In genomic region chr14:55029034-55029698, GRCm38 (mm10) we compare ENCODE assay signal across 9 mouse cellular contexts. TPM values are rescaled to one million over a fixed set of nuclear protein-coding genes. Genes with fewer than 3 reads are reported as not detected.
DNase-seq lines count a peak whose midpoint lies in the region; ATAC-seq and TF ChIP-seq lines count a peak whose summit lies in the region.
"Had no signal": no experiment of that assay in that cellular context is flagged by ENCODE, and none has a peak within 500 bp of the region (broad histone marks: within the 10 kb centered on the region; RNA-seq: fewer than 3 reads in every experiment).

No protein-coding gene starts in this region.

- H3K9ac ChIP-seq in heart, postnatal 0 days (replicated peaks; ENCODE audit: low read depth, low read length): no peak overlapping the region
- H3K9ac ChIP-seq in embryonic facial prominence, embryonic 11.5 days (replicated peaks; ENCODE audit: low read length): 0 out of 2 replicates have a peak overlapping the region, but pooled peaks have one; percentile 18
- H3K9ac ChIP-seq in limb, embryonic 13.5 days: no peak overlapping the region
- H3K9ac ChIP-seq in neural tube, embryonic 15.5 days (replicated peaks): no peak overlapping the region; the same call in 1 of the 2 replicates

- no peak overlapping the region for H3K27ac ChIP-seq in heart, postnatal 0 days (ENCODE audit: low read depth)
- no peak overlapping the region; the same call in 1 of the 2 replicates for H3K27ac ChIP-seq in embryonic facial prominence, embryonic 11.5 days (replicated peaks; ENCODE audit: low read depth, low read length)
- no peak overlapping the region for H3K27ac ChIP-seq in limb, embryonic 13.5 days
- peak overlapping the region; percentile 89 for H3K27ac ChIP-seq in neural tube, embryonic 15.5 days (replicated peaks)

- intact Hi-C loops in heart, postnatal 36 days (cut with DNase I): no loop called here

- peaks cover 14% of the 10 kb centered on the region for H3K36me3 ChIP-seq in heart, postnatal 0 days (replicated peaks; ENCODE audit: control insufficient read depth, insufficient read depth, low read length)
- no peaks in the 10 kb centered on the region; the same call in none of the 2 replicates for H3K36me3 ChIP-seq in embryonic facial prominence, embryonic 11.5 days (replicated peaks; ENCODE audit: control insufficient read depth, insufficient read depth, low read depth, low read length)
- H3K36me3 ChIP-seq in limb, embryonic 13.5 days: peaks cover 18% of the 10 kb centered on the region
- H3K36me3 ChIP-seq in neural tube, embryonic 15.5 days: peaks cover 10% of the 10 kb centered on the region

- DNase-seq in heart, postnatal 0 days (ENCODE audit: low spot score): no peak
- no peak for DNase-seq in heart, adult 8-10 months (ENCODE audit: low spot score)
- DNase-seq in R1 (ENCODE audit: low read depth, low spot score): peak; percentile 74
- peak; percentile 59 for DNase-seq in embryonic facial prominence, embryonic 11.5 days (ENCODE audit: low spot score)
- no peak for DNase-seq in heart, postnatal 36 days
- no peak for DNase-seq in spleen, postnatal 36 days (ENCODE audit: low spot score in 2 of 2)

- no peak for TF ChIP-seq EP300 in heart, postnatal 0 days (IDR thresholded peaks at IDR 0.05; ENCODE audit: low read depth)

- no peaks in the 10 kb centered on the region for H3K9me3 ChIP-seq in heart, postnatal 0 days (replicated peaks; ENCODE audit: control insufficient read depth, low read length)
- no peaks in the 10 kb centered on the region for H3K9me3 ChIP-seq in embryonic facial prominence, embryonic 11.5 days (replicated peaks; ENCODE audit: control insufficient read depth, low read length)
- H3K9me3 ChIP-seq in limb, embryonic 13.5 days: no peaks in the 10 kb centered on the region
- no peaks in the 10 kb centered on the region for H3K9me3 ChIP-seq in neural tube, embryonic 15.5 days (replicated peaks)

- no peak for ATAC-seq in heart, postnatal 0 days (ENCODE audit: insufficient read depth, low read depth)
- ATAC-seq in embryonic facial prominence, embryonic 11.5 days (replicated peaks; ENCODE audit: insufficient number of reproducible peaks, low FRiP score, low TSS enrichment, low read depth): no peak
- ATAC-seq in limb, embryonic 13.5 days (ENCODE audit: low FRiP score, low read depth): no peak
- peak; percentile 63 for ATAC-seq in neural tube, embryonic 15.5 days (ENCODE audit: low FRiP score)

- 9% methylated on average over 11 of the region's 11 CpGs for WGBS in heart, postnatal 0 days
- WGBS in embryonic facial prominence, embryonic 11.5 days: 8% methylated on average over 11 of the region's 11 CpGs
- WGBS in limb, embryonic 13.5 days: 11% methylated on average over 11 of the region's 11 CpGs
- 6% methylated on average over 11 of the region's 11 CpGs for WGBS in neural tube, embryonic 15.5 days

- TF ChIP-seq CTCF in heart, postnatal 0 days (IDR thresholded peaks at IDR 0.05; ENCODE audit: low read depth): peak; percentile 41

- H3K4me1 ChIP-seq in heart, postnatal 0 days (ENCODE audit: control insufficient read depth, insufficient read depth): no peaks in the 10 kb centered on the region
- peaks cover 6% of the 10 kb centered on the region for H3K4me1 ChIP-seq in embryonic facial prominence, embryonic 11.5 days (ENCODE audit: control insufficient read depth, insufficient read depth, low read length)
- H3K4me1 ChIP-seq in limb, embryonic 13.5 days: peaks cover 20% of the 10 kb centered on the region
- H3K4me1 ChIP-seq in neural tube, embryonic 15.5 days: peaks cover 42% of the 10 kb centered on the region

- no peak overlapping the region for H3K4me3 ChIP-seq in heart, postnatal 0 days (ENCODE audit: low read depth, low read length)
- no peak overlapping the region for H3K4me3 ChIP-seq in embryonic facial prominence, embryonic 11.5 days (ENCODE audit: low read depth, low read length)
- H3K4me3 ChIP-seq in limb, embryonic 13.5 days: no peak overlapping the region
- H3K4me3 ChIP-seq in neural tube, embryonic 15.5 days (replicated peaks): no peak overlapping the region

- no peaks in the 10 kb centered on the region for H3K27me3 ChIP-seq in heart, postnatal 0 days (ENCODE audit: control insufficient read depth, insufficient read depth, low read length)
- H3K27me3 ChIP-seq in embryonic facial prominence, embryonic 11.5 days (ENCODE audit: control insufficient read depth, insufficient read depth, low read length): no peaks in the 10 kb centered on the region
- no peaks in the 10 kb centered on the region for H3K27me3 ChIP-seq in limb, embryonic 13.5 days
- no peaks in the 10 kb centered on the region for H3K27me3 ChIP-seq in neural tube, embryonic 15.5 days (replicated peaks)

- no peak overlapping the region for H3K4me2 ChIP-seq in heart, postnatal 0 days (ENCODE audit: low read depth, low read length)
- H3K4me2 ChIP-seq in embryonic facial prominence, embryonic 11.5 days (ENCODE audit: low read depth, low read length): no peak overlapping the region
- H3K4me2 ChIP-seq in limb, embryonic 13.5 days (replicated peaks): peak overlapping the region; percentile 41; the same call in 1 of the 2 replicates
- peak overlapping the region; percentile 42 for H3K4me2 ChIP-seq in neural tube, embryonic 15.5 days

RNA-seq across cellular contexts. Expression of gene Ngdn, which starts 13.9 kb away (rescaled TPM):
- 20.2 and 50.1 TPM in 2 replicates for total RNA-seq in heart, postnatal 0 days (2014; rRNA removed; ENCODE audit: low replicate concordance)
- 50.0 and 50.9 TPM in 2 replicates for polyA plus RNA-seq in heart, postnatal 0 days (2015; fragmentation: Nextera tagmentation; extraction: Ambion mirVana)
- 10 to 100 TPM; 22.3 to 31.5 (median 25.9) TPM for total RNA-seq in heart, adult 8-10 months (2022)
- 92.8 and 97.7 TPM in 2 replicates for polyA plus RNA-seq in embryonic facial prominence, embryonic 11.5 days (2014; fragmentation: Nextera tagmentation; extraction: Ambion mirVana)
- polyA plus RNA-seq in limb, embryonic 13.5 days (2015; fragmentation: Nextera tagmentation; extraction: Ambion mirVana): 86.3 and 88.1 TPM in 2 replicates
- 47.6 and 60.4 TPM in 2 replicates for polyA plus RNA-seq in neural tube, embryonic 15.5 days (2015; fragmentation: Nextera tagmentation; extraction: Ambion mirVana)
- 10 to 100 TPM; 25.6 to 29.3 TPM for total RNA-seq in heart, postnatal 36 days (2021)

RNA-seq across cellular contexts. Expression of gene Myh7, which starts 34.7 kb away (rescaled TPM):
- 4,273 and 4,731 TPM in 2 replicates for total RNA-seq in heart, postnatal 0 days (2014; rRNA removed; ENCODE audit: low replicate concordance)
- polyA plus RNA-seq in heart, postnatal 0 days (2015; fragmentation: Nextera tagmentation; extraction: Ambion mirVana): 1,026 and 1,537 TPM in 2 replicates
- total RNA-seq in heart, adult 8-10 months (2022): 1,000 to 10,000 TPM; 1,453 to 2,519 (median 2,136) TPM
- 4.0 and 13.1 TPM in 2 replicates for polyA plus RNA-seq in embryonic facial prominence, embryonic 11.5 days (2014; fragmentation: Nextera tagmentation; extraction: Ambion mirVana)
- polyA plus RNA-seq in limb, embryonic 13.5 days (2015; fragmentation: Nextera tagmentation; extraction: Ambion mirVana): 23.8 and 24.9 TPM in 2 replicates
- 7.4 and 9.6 TPM in 2 replicates for polyA plus RNA-seq in neural tube, embryonic 15.5 days (2015; fragmentation: Nextera tagmentation; extraction: Ambion mirVana)
- total RNA-seq in heart, postnatal 36 days (2021): 1,000 to 10,000 TPM; 2,242 to 2,437 TPM

RNA-seq across cellular contexts. Expression of gene Gm17428, which starts 52.4 kb away (rescaled TPM):
- total RNA-seq in heart, postnatal 0 days (2014; rRNA removed; ENCODE audit: low replicate concordance): not detected in 2 replicates
- not detected in 2 replicates for polyA plus RNA-seq in heart, postnatal 0 days (2015; fragmentation: Nextera tagmentation; extraction: Ambion mirVana)
- not detected for total RNA-seq in heart, adult 8-10 months (2022)
- polyA plus RNA-seq in embryonic facial prominence, embryonic 11.5 days (2014; fragmentation: Nextera tagmentation; extraction: Ambion mirVana): not detected in 2 replicates
- not detected in 2 replicates for polyA plus RNA-seq in limb, embryonic 13.5 days (2015; fragmentation: Nextera tagmentation; extraction: Ambion mirVana)
- polyA plus RNA-seq in neural tube, embryonic 15.5 days (2015; fragmentation: Nextera tagmentation; extraction: Ambion mirVana): not detected in 2 replicates
- total RNA-seq in heart, postnatal 36 days (2021): not detected
- polyA plus RNA-seq: stomach, embryonic 14.5 days had no signal

Comparison
In these comparisons a context has a peak if more than half of its experiments do, and no peak if none do; other contexts are left out.
1. DNase-seq: peak in R1 (single experiment) and embryonic facial prominence, embryonic 11.5 days (single experiment); none in heart, postnatal 0 days (single experiment), heart, adult 8-10 months (single experiment), heart, postnatal 36 days (0 of 2) and spleen, postnatal 36 days (0 of 2).
2. H3K4me2 ChIP-seq: peak in limb, embryonic 13.5 days (single experiment) and neural tube, embryonic 15.5 days (single experiment); none in heart, postnatal 0 days (single experiment) and embryonic facial prominence, embryonic 11.5 days (single experiment).
3. RNA of gene Myh7, which starts 34.7 kb away (polyA plus RNA-seq): 1,026 to 1,537 TPM in heart, postnatal 0 days; 23.8 to 24.9 TPM in limb, embryonic 13.5 days, 4.0 to 13.1 TPM in embryonic facial prominence, embryonic 11.5 days and 7.4 to 9.6 TPM in neural tube, embryonic 15.5 days; every median in the first group is over 10 times any median in the second.